Mouse (Mus musculus): ENCODE measurements around the gene Cmah. TPM values are rescaled to one million over a fixed set of nuclear protein-coding genes. Genes with fewer than 3 reads are reported as not detected.

The Cmah gene
- polyA plus RNA-seq, 1 experiment = 3.5 TPM

GRCm38 (mm10) chr13:24311011-24311940, 15.9 kb upstream of the Cmah start:
- H3K4me1 ChIP-seq (ENCODE audit: control insufficient read depth, insufficient read depth, low read length) = no peaks in the 10 kb centered on the region
- WGBS = 86% methylated on average over 8 of the region's 8 CpGs
- DNase-seq = no peak

DNA sequence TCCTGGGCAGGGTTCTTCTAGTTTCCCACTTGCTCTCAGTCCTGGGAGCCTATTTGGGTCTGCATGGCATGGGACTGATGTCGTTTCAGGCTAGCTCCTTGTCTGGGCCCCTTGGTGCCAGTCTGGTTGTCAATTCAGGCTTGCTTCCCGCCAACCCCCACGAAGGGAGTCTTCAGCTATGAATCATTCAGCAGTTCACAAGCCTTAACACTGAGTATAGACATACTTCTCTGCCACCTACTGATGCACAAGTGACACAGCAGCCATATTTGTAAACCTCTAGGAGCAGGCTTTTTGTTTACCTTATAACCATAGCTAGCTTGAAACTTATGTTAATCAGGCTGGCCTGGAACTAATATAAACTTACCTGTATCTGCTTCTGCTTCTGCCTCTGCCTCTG, 10.6 kb upstream of the Cmah start:
- TF ChIP-seq POLR2A (IDR thresholded peaks at IDR 0.05; ENCODE audit: borderline replicate concordance, extremely low read depth, low read depth, low read length) (no peak), CTCF (IDR thresholded peaks at IDR 0.05; ENCODE audit: insufficient read depth, low read length) (no peak)
- no peak overlapping the region for H3K4me3 ChIP-seq (replicated peaks; ENCODE audit: extremely low read depth, low read depth, low read length)
- no peak for DNase-seq
- 76% methylated on average over 3 of the region's 3 CpGs for WGBS
- H3K4me1 ChIP-seq (ENCODE audit: control insufficient read depth, insufficient read depth, low read length) = no peaks in the 10 kb centered on the region

More at GRCm38 (mm10) chr13:24311011-24311940, 15.9 kb upstream of the Cmah start:
- TF ChIP-seq POLR2A (IDR thresholded peaks at IDR 0.05; ENCODE audit: borderline replicate concordance, extremely low read depth, low read depth, low read length) (no peak), CTCF (IDR thresholded peaks at IDR 0.05; ENCODE audit: insufficient read depth, low read length) (no peak)
- H3K4me3 ChIP-seq (replicated peaks; ENCODE audit: extremely low read depth, low read depth, low read length) = no peak overlapping the region

DNA sequence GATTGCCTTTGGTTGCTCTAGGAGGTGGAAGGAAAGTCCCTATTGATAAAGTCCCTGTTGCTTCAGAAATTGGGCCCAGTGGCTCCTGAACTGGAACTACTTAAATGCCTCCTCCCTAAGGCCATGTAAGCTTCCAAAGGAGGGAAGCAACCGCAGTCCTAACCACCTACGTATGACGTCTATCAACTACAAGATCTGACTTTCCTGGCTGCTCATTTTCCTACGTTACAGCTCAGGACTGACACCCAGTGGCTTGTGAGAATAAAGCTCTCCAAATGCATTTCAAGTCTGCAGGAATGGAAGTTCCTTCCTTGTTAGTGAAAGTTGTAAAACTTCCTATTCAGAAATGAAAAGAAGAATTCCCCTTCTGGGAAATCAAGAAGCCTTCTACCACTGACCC, 8.6 kb upstream of the Cmah start:
- no peak for DNase-seq
- no peak overlapping the region for H3K4me3 ChIP-seq (replicated peaks; ENCODE audit: extremely low read depth, low read depth, low read length)
- TF ChIP-seq POLR2A (IDR thresholded peaks at IDR 0.05; ENCODE audit: borderline replicate concordance, extremely low read depth, low read depth, low read length) = no peak
- TF ChIP-seq CTCF (IDR thresholded peaks at IDR 0.05; ENCODE audit: insufficient read depth, low read length) = peak; percentile 8; the same call in 1 of the 2 replicates
- no peaks in the 10 kb centered on the region for H3K4me1 ChIP-seq (ENCODE audit: control insufficient read depth, insufficient read depth, low read length)
- WGBS = 12% methylated on average over 4 of the region's 4 CpGs

GRCm38 (mm10) chr13:24321313-24321712, 5.9 kb upstream of the Cmah start:
- TF ChIP-seq CTCF (IDR thresholded peaks at IDR 0.05; ENCODE audit: insufficient read depth, low read length) (no peak), POLR2A (IDR thresholded peaks at IDR 0.05; ENCODE audit: borderline replicate concordance, extremely low read depth, low read depth, low read length) (no peak)
- no peak for DNase-seq
- no peak overlapping the region for H3K4me3 ChIP-seq (replicated peaks; ENCODE audit: extremely low read depth, low read depth, low read length)
- WGBS = 77% methylated on average over 6 of the region's 6 CpGs
- H3K4me1 ChIP-seq (ENCODE audit: control insufficient read depth, insufficient read depth, low read length) = 0 out of 2 replicates have a peak, but pooled peaks cover 2% of the 10 kb centered on the region

DNA sequence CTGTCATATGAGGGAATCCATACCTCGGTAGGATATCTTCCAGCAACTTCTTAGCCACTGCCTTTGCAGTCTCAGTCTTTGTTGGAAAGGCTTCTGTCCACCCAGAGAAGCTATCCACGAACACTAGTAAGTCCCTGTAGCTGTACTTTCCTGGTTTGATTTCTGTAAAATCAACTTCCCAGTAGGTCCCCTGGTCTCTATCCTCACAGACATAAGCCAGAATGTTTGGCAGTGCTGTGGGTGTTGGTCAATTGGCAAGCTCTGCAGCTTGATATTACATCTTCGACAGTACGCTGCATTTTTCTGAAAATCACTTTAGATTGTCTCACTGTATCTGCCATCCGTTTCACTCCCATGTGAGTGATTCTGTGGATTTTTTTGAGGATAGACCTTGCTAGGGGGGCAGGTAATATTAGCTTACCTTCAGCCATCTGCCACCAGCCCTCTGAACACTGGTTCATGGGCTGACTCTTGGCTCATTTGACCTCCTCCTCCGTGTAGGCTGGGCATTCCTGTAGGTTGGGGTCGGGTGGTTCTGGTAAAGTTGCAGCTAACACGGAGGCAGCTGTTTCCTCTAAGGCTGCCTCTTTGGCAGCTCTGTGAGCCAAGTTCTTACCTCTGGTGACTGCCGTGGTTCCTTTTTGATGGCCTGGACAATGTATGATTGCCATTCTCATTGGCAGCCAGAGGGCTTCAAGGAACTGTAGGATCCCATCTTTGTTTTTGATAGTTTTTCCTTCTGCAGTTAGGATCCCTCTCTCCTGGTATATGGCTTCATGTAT, 1.0 kb downstream of the Cmah start:
- 54% methylated on average over 9 of the region's 9 CpGs for WGBS
- DNase-seq = no peak
- no peak for TF ChIP-seq POLR2A (IDR thresholded peaks at IDR 0.05; ENCODE audit: borderline replicate concordance, extremely low read depth, low read depth, low read length)
- TF ChIP-seq CTCF (IDR thresholded peaks at IDR 0.05; ENCODE audit: insufficient read depth, low read length) = no peak
- Histone ChIP-seq H3K4me1 (ENCODE audit: control insufficient read depth, insufficient read depth, low read length) (peaks cover 8% of the 10 kb centered on the region), H3K4me3 (replicated peaks; ENCODE audit: extremely low read depth, low read depth, low read length) (no peak overlapping the region)

GRCm38 (mm10) chr13:24330128-24330527, 2.9 kb downstream of the Cmah start:
- whole genome bisulfite sequencing = 77% methylated on average over 4 of the region's 4 CpGs
- Histone ChIP-seq H3K4me3 (replicated peaks; ENCODE audit: extremely low read depth, low read depth, low read length) (no peak overlapping the region), H3K4me1 (ENCODE audit: control insufficient read depth, insufficient read depth, low read length) (peaks cover 6% of the 10 kb centered on the region)
- no peak for TF ChIP-seq CTCF (IDR thresholded peaks at IDR 0.05; ENCODE audit: insufficient read depth, low read length)
- TF ChIP-seq POLR2A (IDR thresholded peaks at IDR 0.05; ENCODE audit: borderline replicate concordance, extremely low read depth, low read depth, low read length) = no peak
- DNase-seq = no peak

DNA sequence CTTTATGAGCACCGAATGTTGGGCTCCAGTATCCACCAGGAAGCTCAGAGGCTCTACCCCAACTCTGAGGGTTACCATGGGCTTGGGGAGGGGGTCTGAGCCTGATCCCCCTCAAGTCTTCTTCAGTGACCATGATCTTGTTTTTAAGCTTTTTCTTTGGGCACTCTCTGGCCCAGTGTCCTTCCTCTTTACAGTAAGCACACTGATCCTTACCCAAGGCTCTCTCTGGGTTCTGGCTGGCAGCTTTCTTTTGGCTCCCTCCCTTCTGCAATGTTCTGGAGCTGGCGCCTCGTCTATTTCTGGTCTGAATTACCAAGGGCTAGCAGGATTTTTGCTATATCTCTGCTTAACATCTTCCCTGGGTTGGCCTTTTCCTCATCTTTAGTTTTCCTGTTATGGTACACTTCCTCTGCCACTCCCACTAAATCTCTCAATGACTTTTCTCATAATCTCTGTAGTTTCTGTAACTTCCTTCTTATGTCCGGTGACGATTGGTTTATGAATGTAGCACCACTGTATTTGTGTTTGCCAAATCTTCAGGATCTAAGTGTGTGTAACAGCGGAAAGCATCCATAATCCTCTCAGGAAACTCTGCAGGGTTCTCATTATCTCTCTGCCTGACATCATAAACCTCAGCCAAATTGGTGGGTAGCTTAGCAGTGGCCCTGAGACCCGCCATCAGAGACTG, 3.8 kb downstream of the Cmah start:
- DNase-seq = no peak
- WGBS = 52% methylated on average over 7 of the region's 7 CpGs
- no peak for TF ChIP-seq POLR2A (IDR thresholded peaks at IDR 0.05; ENCODE audit: borderline replicate concordance, extremely low read depth, low read depth, low read length)
- TF ChIP-seq CTCF (IDR thresholded peaks at IDR 0.05; ENCODE audit: insufficient read depth, low read length) = no peak
- Histone ChIP-seq H3K4me3 (replicated peaks; ENCODE audit: extremely low read depth, low read depth, low read length) (no peak overlapping the region), H3K4me1 (ENCODE audit: control insufficient read depth, insufficient read depth, low read length) (peaks cover 6% of the 10 kb centered on the region)

DNA sequence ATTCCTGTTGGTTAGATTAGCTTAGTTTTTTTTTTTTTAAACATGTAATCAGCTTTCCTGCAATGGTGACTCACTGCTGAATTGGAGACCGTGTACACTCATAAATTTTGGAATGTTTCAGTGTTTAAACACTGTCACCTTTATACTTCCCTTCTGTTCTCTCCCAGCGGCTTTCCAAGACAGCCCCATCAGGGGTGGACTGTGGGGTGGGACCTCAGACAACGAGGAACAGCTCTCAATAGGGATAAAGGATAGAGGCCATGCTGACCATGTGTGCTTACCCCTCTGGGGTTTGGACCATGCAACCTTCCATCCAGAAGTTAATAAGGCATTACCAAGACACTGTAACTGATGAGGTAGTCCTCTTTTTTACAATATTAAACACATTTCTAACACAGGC, 5.3 kb downstream of the Cmah start:
- no peak overlapping the region for H3K4me3 ChIP-seq (replicated peaks; ENCODE audit: extremely low read depth, low read depth, low read length)

GRCm38 (mm10) chr13:24336818-24337217, 9.6 kb downstream of the Cmah start:
- no peak for DNase-seq
- no peak for TF ChIP-seq CTCF (IDR thresholded peaks at IDR 0.05; ENCODE audit: insufficient read depth, low read length)
- TF ChIP-seq POLR2A (IDR thresholded peaks at IDR 0.05; ENCODE audit: borderline replicate concordance, extremely low read depth, low read depth, low read length) = no peak
- WGBS = 65% methylated on average over 4 of the region's 4 CpGs
- peaks cover 9% of the 10 kb centered on the region for H3K4me1 ChIP-seq (ENCODE audit: control insufficient read depth, insufficient read depth, low read length)
- H3K4me3 ChIP-seq (replicated peaks; ENCODE audit: extremely low read depth, low read depth, low read length) = no peak overlapping the region

More for the DNA sequence above, 5.3 kb downstream of the Cmah start:
- no peak for DNase-seq
- WGBS = 28% methylated on average over 3 of the region's 3 CpGs
- no peak for TF ChIP-seq CTCF (IDR thresholded peaks at IDR 0.05; ENCODE audit: insufficient read depth, low read length)
- no peak for TF ChIP-seq POLR2A (IDR thresholded peaks at IDR 0.05; ENCODE audit: borderline replicate concordance, extremely low read depth, low read depth, low read length)
- H3K4me1 ChIP-seq (ENCODE audit: control insufficient read depth, insufficient read depth, low read length) = peaks cover 6% of the 10 kb centered on the region

Data from lung, adult 2 months (tissue).